Mouse (Mus musculus) MEL (cell line): ENCODE results near the gene Lin7c.

Experiments
- CTCF ChIP-seq, 3 experiments: IDR thresholded peaks in 2 of 3; conservative IDR thresholded peaks in 1 of 3; 2 replicates each; pipeline ENCODE4 v1.5.1; 2011 to 2012; ENCODE audit warnings: low read length in 3 of 3, low read depth in 2 of 3, mild to moderate bottlenecking in 2 of 3, improper control_type of control experiment in 1 of 3, inconsistent platforms in 1 of 3, mixed read lengths in 1 of 3, moderate library complexity in 1 of 3; ENCODE audit not compliant: control insufficient read depth in 1 of 3, insufficient read depth in 1 of 3, poor library complexity in 1 of 3, severe bottlenecking in 1 of 3
- E2F4 ChIP-seq: IDR thresholded peaks from 2 replicates; pipeline ENCODE4 v1.6.1; 2011; ENCODE audit warnings: low read depth, low read length, improper control_type of control experiment, borderline replicate concordance
- EP300 ChIP-seq, 2 experiments: IDR thresholded peaks; 2 replicates each; pipeline ENCODE4 v1.6.1; 2011; ENCODE audit warnings: improper control_type of control experiment in 2 of 2, low read length in 2 of 2, low read depth in 1 of 2, mild to moderate bottlenecking in 1 of 2
- HCFC1 ChIP-seq: IDR thresholded peaks from 2 replicates; pipeline ENCODE4 v1.6.1; 2012; ENCODE audit warnings: low read depth, mild to moderate bottlenecking, inconsistent platforms, low read length, improper control_type of control experiment, moderate library complexity
- MAX ChIP-seq: IDR thresholded peaks from 2 replicates; pipeline ENCODE4 v1.6.1; 2011; ENCODE audit warnings: low read length, improper control_type of control experiment
- MAZ ChIP-seq: IDR thresholded peaks from 2 replicates; pipeline ENCODE4 v1.6.1; 2012; ENCODE audit warnings: low read depth, mild to moderate bottlenecking, inconsistent platforms, low read length, improper control_type of control experiment
- MEF2A ChIP-seq: IDR thresholded peaks from 2 replicates; pipeline ENCODE4 v1.6.1; 2014; ENCODE audit warnings: low read depth, mild to moderate bottlenecking, inconsistent platforms, low read length, improper control_type of control experiment; ENCODE audit not compliant: poor library complexity, insufficient replicate concordance, severe bottlenecking; ENCODE audit errors: extremely low read depth
- POLR2A ChIP-seq, 2 experiments: IDR thresholded peaks; 2 replicates each; pipeline ENCODE4 v1.6.1; 2011 to 2012; ENCODE audit warnings: low read length in 2 of 2, mild to moderate bottlenecking in 2 of 2, control low read depth in 1 of 2, improper control_type of control experiment in 1 of 2, low read depth in 1 of 2, moderate library complexity in 1 of 2; ENCODE audit not compliant: control insufficient read depth in 1 of 2, insufficient read depth in 1 of 2, poor library complexity in 1 of 2
- SIN3A ChIP-seq: IDR thresholded peaks from 2 replicates; pipeline ENCODE4 v1.6.1; 2012; ENCODE audit warnings: low read length, improper control_type of control experiment, inconsistent platforms
- TAL1 ChIP-seq: IDR thresholded peaks from 2 replicates; pipeline ENCODE4 v1.6.1; 2012; ENCODE audit warnings: mild to moderate bottlenecking, inconsistent platforms, low read length, moderate library complexity, mixed read lengths
- TBP ChIP-seq: IDR thresholded peaks from 2 replicates; pipeline ENCODE4 v1.8.0; 2011; ENCODE audit warnings: low read depth, low read length, improper control_type of control experiment

- TF ChIP-seq POLR2A (IDR thresholded peaks at IDR 0.05; ENCODE audit: control insufficient read depth in 1 of 2, insufficient read depth in 1 of 2, low read depth in 1 of 2, low read length in 2 of 2, poor library complexity in 1 of 2) (no peak), E2F4 (no peak), CTCF (IDR thresholded peaks at IDR 0.05 in 2 of 3, conservative IDR thresholded peaks at IDR 0.05 in 1 of 3; ENCODE audit: control insufficient read depth in 1 of 3, insufficient read depth in 1 of 3, low read depth in 2 of 3, low read length in 3 of 3, poor library complexity in 1 of 3, severe bottlenecking in 1 of 3) (no peak), SIN3A (no peak), MAX (no peak), MEF2A (no peak), EP300 (IDR thresholded peaks at IDR 0.05; ENCODE audit: low read depth in 1 of 2, low read length in 2 of 2) (no peak), TBP (no peak), HCFC1 (no peak), TAL1 (no peak), MAZ (no peak)
Observed at GRCm38 (mm10) chr2:109949519-109949918, 58.9 kb downstream of the Lin7c start.
